ENCODE assay signal across 1 mouse cellular context in genomic region chrX:164424821-164425220, GRCm38 (mm10).
TF ChIP-seq lines count a peak whose summit lies in the region.

No protein-coding gene starts in this region.

TF ChIP-seq in MEL, 35 proteins besides CTCF, POLR2A, EP300 and RAD21 (continued from another document):
- TF ChIP-seq POLR2AphosphoS2 (IDR thresholded peaks at IDR 0.05; ENCODE audit: low read length) (no peak), GATA1 (IDR thresholded peaks at IDR 0.05; ENCODE audit: low read depth, low read length) (peak; percentile 86), MAX (IDR thresholded peaks at IDR 0.05; ENCODE audit: low read length) (0 out of 2 replicates have a peak, but pooled peaks have one; percentile 44), NELFE (IDR thresholded peaks at IDR 0.05; ENCODE audit: low read depth, low read length) (no peak)
